Mouse (Mus musculus): ENCODE data around the gene Kif6.

DNA sequence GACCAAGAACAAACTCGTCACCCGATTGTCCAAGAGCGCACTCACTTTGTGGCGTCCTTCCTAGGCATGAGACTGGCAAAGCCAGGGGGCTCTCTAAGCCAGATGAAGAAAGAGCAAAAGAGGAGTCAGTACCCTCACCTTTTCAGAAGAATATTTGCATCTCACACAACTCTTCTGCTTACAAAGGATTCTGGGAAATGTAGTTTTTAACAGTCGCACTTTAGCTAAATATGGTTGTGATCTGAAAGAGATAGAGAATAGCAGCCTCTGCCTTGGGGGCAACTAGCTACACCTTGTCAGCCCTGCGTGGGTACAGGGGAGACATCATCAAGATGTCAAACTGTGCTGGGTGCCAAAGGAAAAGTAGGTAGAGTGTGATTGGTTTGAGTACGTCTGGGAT is 287.7 kb downstream of the Kif6 start:
- TF ChIP-seq CTCF (IDR thresholded peaks at IDR 0.05; ENCODE audit: borderline replicate concordance, extremely low read depth, insufficient read depth, insufficient read length) (no peak), POLR2A (IDR thresholded peaks at IDR 0.05; ENCODE audit: borderline replicate concordance, extremely low read depth, insufficient read depth, insufficient read length, poor library complexity, severe bottlenecking) (no peak)
